Mouse (Mus musculus): ENCODE results near the gene Lurap1.

DNA sequence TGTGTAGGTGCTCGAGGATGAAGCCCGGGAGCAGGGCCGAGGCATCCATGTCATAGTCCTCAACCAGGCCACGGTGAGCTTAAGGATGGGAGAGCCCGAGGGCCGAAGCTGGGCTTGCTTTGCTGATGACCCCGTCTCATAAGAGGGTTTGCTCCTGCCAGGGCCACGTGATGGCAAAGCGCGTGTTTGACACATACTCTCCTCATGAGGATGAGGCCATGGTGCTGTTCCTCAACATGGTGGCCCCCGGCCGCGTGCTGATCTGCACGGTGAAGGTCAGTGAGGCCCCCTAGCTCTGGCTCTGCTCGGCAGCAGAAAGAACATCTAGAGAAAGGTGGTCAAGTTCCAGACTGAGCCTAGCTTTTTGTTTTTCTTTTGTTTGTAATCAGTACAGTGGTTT, 1.6 kb upstream of the Lurap1 start:
- no peak for TF ChIP-seq POLR2A (IDR thresholded peaks at IDR 0.05; ENCODE audit: extremely low read depth, insufficient read depth, low read length)
- TF ChIP-seq CTCF (IDR thresholded peaks at IDR 0.05; ENCODE audit: low read depth, low read length), result no peak

Measured in liver, adult 2 months (tissue).